Mouse (Mus musculus): ENCODE measurements at regions not wholly inside any gene's neighbourhood (a gene's known extent, or its start where the extent isn't known, plus 50 kb on each side); places are given as distances from the start of the nearest gene placed in this dataset.

- in situ Hi-C loops (cut with MboI; ENCODE audit: low sequenced_read_pairs) = loop anchor here (25.0 kb wide), 2 partner anchors 905 to 1080 kb away; no protein-coding TSS in a partner anchor
Observed at GRCm38 (mm10) chr11:111442257-111442656, 376.3 kb downstream of the Kcnj2 start.

GRCm38 (mm10) chr11:111443381-111443780, 377.4 kb downstream of the Kcnj2 start:
- in situ Hi-C loops (cut with MboI; ENCODE audit: low sequenced_read_pairs) = loop anchor here (25.0 kb wide), 2 partner anchors 906 to 1081 kb away; no protein-coding TSS in a partner anchor

- in situ Hi-C loops (cut with MboI; ENCODE audit: low sequenced_read_pairs) = loop anchor here (25.0 kb wide), 2 partner anchors 907 to 1082 kb away; no protein-coding TSS in a partner anchor
Observed at GRCm38 (mm10) chr11:111444791-111445190, 378.8 kb downstream of the Kcnj2 start.

GRCm38 (mm10) chr11:111445764-111446163, 379.8 kb downstream of the Kcnj2 start:
- in situ Hi-C loops (cut with MboI; ENCODE audit: low sequenced_read_pairs) = loop anchor here (25.0 kb wide), 2 partner anchors 908 to 1083 kb away; no protein-coding TSS in a partner anchor

GRCm38 (mm10) chr11:111450811-111451494, 385.0 kb downstream of the Kcnj2 start:
- in situ Hi-C loops (cut with MboI; ENCODE audit: low sequenced_read_pairs) = no loop called here

- in situ Hi-C loops (cut with MboI; ENCODE audit: low sequenced_read_pairs) = no loop called here
Observed at GRCm38 (mm10) chr11:111460046-111460445, 394.1 kb downstream of the Kcnj2 start.

- in situ Hi-C loops (cut with MboI; ENCODE audit: low sequenced_read_pairs) = no loop called here
Observed at GRCm38 (mm10) chr11:111484981-111485380, 419.0 kb downstream of the Kcnj2 start.

- in situ Hi-C loops (cut with MboI; ENCODE audit: low sequenced_read_pairs) = no loop called here
Observed at GRCm38 (mm10) chr11:111512471-111512870, 446.5 kb downstream of the Kcnj2 start.

GRCm38 (mm10) chr11:111522716-111523115, 456.8 kb downstream of the Kcnj2 start:
- in situ Hi-C loops (cut with MboI; ENCODE audit: low sequenced_read_pairs) = no loop called here

- in situ Hi-C loops (cut with MboI; ENCODE audit: low sequenced_read_pairs) = no loop called here
Observed at GRCm38 (mm10) chr11:111523465-111523864, 457.5 kb downstream of the Kcnj2 start.

GRCm38 (mm10) chr11:111526010-111526742, 460.2 kb downstream of the Kcnj2 start:
- in situ Hi-C loops (cut with MboI; ENCODE audit: low sequenced_read_pairs) = no loop called here

GRCm38 (mm10) chr11:111529591-111529990, 463.6 kb downstream of the Kcnj2 start:
- in situ Hi-C loops (cut with MboI; ENCODE audit: low sequenced_read_pairs) = no loop called here

GRCm38 (mm10) chr11:111530912-111531311, 464.9 kb downstream of the Kcnj2 start:
- in situ Hi-C loops (cut with MboI; ENCODE audit: low sequenced_read_pairs) = no loop called here

GRCm38 (mm10) chr11:111532457-111532856, 466.5 kb downstream of the Kcnj2 start:
- in situ Hi-C loops (cut with MboI; ENCODE audit: low sequenced_read_pairs) = no loop called here

- in situ Hi-C loops (cut with MboI; ENCODE audit: low sequenced_read_pairs) = loop anchor here (5.0 kb wide), 1 partner anchor 1621 kb away; no protein-coding TSS in a partner anchor
Observed at GRCm38 (mm10) chr11:111536040-111536836, 470.3 kb downstream of the Kcnj2 start.

- in situ Hi-C loops (cut with MboI; ENCODE audit: low sequenced_read_pairs) = loop anchor here (5.0 kb wide), 1 partner anchor 1620 kb away; no protein-coding TSS in a partner anchor
Observed at GRCm38 (mm10) chr11:111537654-111538053, 471.7 kb downstream of the Kcnj2 start.

- in situ Hi-C loops (cut with MboI; ENCODE audit: low sequenced_read_pairs) = loop anchor here (5.0 kb wide), 1 partner anchor 1617 kb away; no protein-coding TSS in a partner anchor
Observed at GRCm38 (mm10) chr11:111539960-111540359, 474.0 kb downstream of the Kcnj2 start.

GRCm38 (mm10) chr11:111545291-111545690, 479.3 kb downstream of the Kcnj2 start:
- in situ Hi-C loops (cut with MboI; ENCODE audit: low sequenced_read_pairs) = no loop called here

GRCm38 (mm10) chr11:111555131-111555530, 489.2 kb downstream of the Kcnj2 start:
- in situ Hi-C loops (cut with MboI; ENCODE audit: low sequenced_read_pairs) = no loop called here

- in situ Hi-C loops (cut with MboI; ENCODE audit: low sequenced_read_pairs) = no loop called here
Observed at GRCm38 (mm10) chr11:111555615-111556014, 489.7 kb downstream of the Kcnj2 start.

Measured in CH12F3 (cell line).